Mouse (Mus musculus) forebrain, embryonic 12.5 days (tissue): ENCODE data around the gene Cd27. TPM values are rescaled to one million over a fixed set of nuclear protein-coding genes. Genes with fewer than 3 reads are reported as not detected.

ENCODE experiments used
- ATAC-seq: fragments of 200-750 bp; cut with Nextera tagmentation; 2 replicates; pipeline ENCODE4 v1.8.0; 2017; ENCODE audit warnings: moderate TSS enrichment; ENCODE audit not compliant: low FRiP score
- H3K27ac ChIP-seq: fragments of 300-500 bp; sonication (generic); 2 replicates; pipeline ENCODE4 v1.5.1; 2016; ENCODE audit warnings: mild to moderate bottlenecking
- H3K27me3 ChIP-seq: fragments of 300-500 bp; sonication (generic); 2 replicates; pipeline ENCODE4 v1.6.1; 2016; ENCODE audit warnings: mild to moderate bottlenecking
- H3K36me3 ChIP-seq: fragments of 300-500 bp; sonication (generic); replicated peaks from 2 replicates; pipeline ENCODE4 v1.6.1; 2016; ENCODE audit warnings: mild to moderate bottlenecking
- H3K4me1 ChIP-seq: fragments of 300-500 bp; sonication (generic); 2 replicates; pipeline ENCODE4 v1.6.1; 2016
- H3K4me2 ChIP-seq: fragments of 300-500 bp; sonication (generic); 2 replicates; pipeline ENCODE4 v1.6.1; 2016; ENCODE audit warnings: mild to moderate bottlenecking, moderate library complexity
- H3K4me3 ChIP-seq: fragments of 300-500 bp; sonication (generic); replicated peaks from 2 replicates; pipeline ENCODE4 v1.5.1; 2016; ENCODE audit warnings: mild to moderate bottlenecking
- H3K9ac ChIP-seq: fragments of 300-500 bp; sonication (generic); 2 replicates; pipeline ENCODE4 v1.6.1; 2016; ENCODE audit warnings: mild to moderate bottlenecking
- H3K9me3 ChIP-seq: fragments of 300-500 bp; sonication (generic); 2 replicates; pipeline ENCODE4 v1.6.1; 2016
- WGBS: fragments of 180-500 bp; shearing (Covaris S2); methylation state at CpG from one replicate; pipeline ENCODE4 v1.1.7; 2016; 5-methylcytosine and 5-hydroxymethylcytosine counted together
- polyA plus RNA-seq: library from polyadenylated mRNA; unstranded; fragments of >200 nt; fragmentation: Nextera tagmentation; extraction: Ambion mirVana; gene quantifications from 2 replicates; pipeline ENCODE4 v1.2.1, GENCODE M21; 2016

Cd27 gene
- polyA plus RNA-seq, 1 experiment from 2014 or later, result 1.8 TPM

DNA sequence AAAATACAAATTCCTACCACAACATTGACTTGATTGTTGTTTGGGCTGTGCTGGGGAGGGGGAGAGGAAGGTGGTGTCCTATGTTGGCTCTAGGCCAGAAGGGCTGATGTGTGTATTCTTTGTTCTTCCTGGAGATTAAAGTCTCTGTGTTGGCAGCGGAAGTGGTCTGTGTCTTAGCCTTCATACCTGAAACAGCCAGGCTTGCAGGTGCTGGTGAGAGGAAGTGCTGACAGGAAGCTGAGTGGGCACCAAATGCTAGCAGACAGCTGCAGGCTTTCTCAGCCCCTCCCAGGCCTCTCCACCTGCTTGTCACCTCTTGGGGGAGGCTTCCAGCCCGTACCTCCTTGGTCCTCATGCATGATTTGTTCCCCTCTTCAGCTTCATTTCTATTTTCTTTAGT lies 14.7 kb downstream of the Cd27 start:
- Histone ChIP-seq H3K4me1 (no peaks in the 10 kb centered on the region), H3K36me3 (peaks cover 5% of the 10 kb centered on the region; the same call in 1 of the 2 replicates), H3K4me2 (no peak overlapping the region), H3K9ac (no peak overlapping the region), H3K9me3 (no peaks in the 10 kb centered on the region), H3K4me3 (no peak overlapping the region), H3K27me3 (no peaks in the 10 kb centered on the region), H3K27ac (no peak overlapping the region)
- ATAC-seq, result no peak
- 65% methylated on average over 2 of the region's 2 CpGs for WGBS

DNA sequence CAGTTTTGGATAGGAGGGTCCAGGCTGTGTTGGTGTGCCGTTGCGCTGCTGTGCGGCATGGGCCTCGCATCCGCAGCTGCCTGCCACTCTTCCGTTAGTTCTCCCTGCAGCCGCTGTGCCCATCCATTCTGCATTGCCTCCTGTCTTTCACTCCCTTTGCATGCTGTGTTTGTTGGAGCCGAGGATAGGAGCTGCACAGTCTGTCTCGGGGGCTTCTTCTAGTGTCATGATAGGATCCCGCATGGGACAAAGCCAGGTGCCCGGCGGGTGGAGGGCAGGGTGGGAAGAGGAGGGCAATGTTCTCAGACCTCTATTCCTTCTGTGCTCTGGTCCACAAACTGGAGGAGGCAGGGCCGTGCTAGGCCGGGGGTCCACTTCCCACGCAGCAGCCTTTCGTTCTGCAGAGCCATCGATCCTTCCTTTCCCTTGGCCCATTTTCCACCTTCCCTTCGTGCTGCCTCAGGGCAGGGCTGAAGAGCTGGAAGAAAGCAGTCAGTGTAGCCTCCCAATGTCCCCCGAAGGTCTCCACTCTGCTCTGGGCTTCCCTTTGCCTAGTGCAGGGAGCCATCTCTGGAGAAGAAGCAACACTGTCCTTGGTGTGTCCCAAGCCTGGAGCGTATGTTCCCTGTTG lies 15.6 kb downstream of the Cd27 start:
- Histone ChIP-seq H3K4me2 (no peak overlapping the region), H3K9ac (no peak overlapping the region), H3K36me3 (peaks cover 5% of the 10 kb centered on the region; the same call in 1 of the 2 replicates), H3K27ac (no peak overlapping the region), H3K9me3 (no peaks in the 10 kb centered on the region), H3K27me3 (no peaks in the 10 kb centered on the region), H3K4me1 (peaks cover 5% of the 10 kb centered on the region), H3K4me3 (no peak overlapping the region)
- no peak for ATAC-seq
- 91% methylated on average over 20 of the region's 20 CpGs for WGBS

DNA sequence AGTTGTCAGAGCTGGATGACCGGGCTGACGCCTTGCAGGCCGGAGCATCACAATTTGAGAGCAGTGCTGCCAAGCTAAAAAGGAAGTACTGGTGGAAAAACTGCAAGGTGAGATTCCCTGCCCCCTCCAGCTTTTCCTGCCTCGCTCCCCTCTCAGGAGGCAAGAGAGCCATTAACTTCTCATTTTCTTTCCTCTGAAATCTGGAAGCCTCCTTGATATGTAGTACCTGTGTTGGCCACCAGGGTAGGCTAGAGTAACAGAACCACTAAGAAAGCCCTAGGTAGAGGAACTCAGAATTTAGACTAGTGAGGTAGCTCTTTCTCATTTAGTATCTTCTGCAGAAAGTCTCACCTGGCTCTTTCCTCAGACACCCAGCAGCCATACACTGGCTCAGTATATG lies 17.8 kb downstream of the Cd27 start:
- H3K27me3 ChIP-seq, result peaks cover 1% of the 10 kb centered on the region
- WGBS, result 84% methylated on average over 4 of the region's 4 CpGs
- H3K9me3 ChIP-seq, result no peaks in the 10 kb centered on the region
- no peak for ATAC-seq
- H3K4me2 ChIP-seq, result no peak overlapping the region
- H3K27ac ChIP-seq, result no peak overlapping the region
- peaks cover 5% of the 10 kb centered on the region; the same call in 1 of the 2 replicates for H3K36me3 ChIP-seq
- no peak overlapping the region for H3K4me3 ChIP-seq
- H3K4me1 ChIP-seq, result peaks cover 10% of the 10 kb centered on the region
- H3K9ac ChIP-seq, result no peak overlapping the region

DNA sequence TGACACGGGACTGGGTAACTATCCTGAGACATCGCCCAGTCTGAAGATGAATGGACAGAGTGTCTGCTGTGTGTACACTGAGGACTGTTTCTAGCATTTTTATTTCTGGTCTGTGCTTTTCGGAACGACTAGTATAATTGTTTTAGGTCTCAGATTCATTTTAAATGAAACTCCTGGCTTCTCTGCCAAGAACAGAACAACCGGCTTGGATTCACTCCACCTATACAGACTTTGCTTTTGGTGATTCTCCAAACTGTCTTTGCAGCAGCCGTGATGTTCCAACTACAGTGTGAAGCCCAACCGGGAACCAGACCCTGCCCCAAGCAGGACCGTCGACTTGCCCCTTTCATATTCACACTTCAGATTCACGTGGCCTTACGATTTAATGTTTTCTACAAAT lies 18.9 kb downstream of the Cd27 start:
- Histone ChIP-seq H3K27me3 (peaks cover 12% of the 10 kb centered on the region), H3K4me2 (no peak overlapping the region), H3K36me3 (peaks cover 5% of the 10 kb centered on the region; the same call in 1 of the 2 replicates), H3K9me3 (no peaks in the 10 kb centered on the region), H3K4me1 (peaks cover 10% of the 10 kb centered on the region), H3K27ac (no peak overlapping the region), H3K4me3 (no peak overlapping the region), H3K9ac (no peak overlapping the region)
- 91% methylated on average over 11 of the region's 11 CpGs for WGBS
- ATAC-seq, result no peak

DNA sequence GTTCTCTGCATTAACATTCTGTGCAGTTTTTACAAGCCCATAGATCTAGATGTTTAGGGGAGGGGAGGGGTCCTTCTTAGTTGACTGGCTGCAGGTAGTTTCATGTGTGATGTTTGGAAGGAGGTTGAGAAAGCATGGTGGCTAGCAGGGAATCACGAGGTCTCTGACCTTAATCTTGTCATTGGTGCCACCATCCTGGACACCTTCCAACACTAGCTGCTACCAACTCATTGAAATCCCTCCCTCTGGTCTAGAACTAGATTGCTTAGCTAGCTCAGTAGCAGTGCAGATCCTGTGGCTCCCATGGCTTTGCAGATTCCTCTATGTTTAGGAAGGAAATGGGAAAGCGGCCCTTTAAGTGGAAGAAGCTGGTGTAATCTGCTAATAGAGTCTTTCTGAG lies 19.9 kb downstream of the Cd27 start:
- Histone ChIP-seq H3K9ac (no peak overlapping the region), H3K27me3 (peaks cover 21% of the 10 kb centered on the region), H3K4me3 (no peak overlapping the region), H3K9me3 (no peaks in the 10 kb centered on the region), H3K36me3 (0 out of 2 replicates have a peak, but pooled peaks cover 5% of the 10 kb centered on the region), H3K27ac (no peak overlapping the region), H3K4me2 (no peak overlapping the region), H3K4me1 (peaks cover 10% of the 10 kb centered on the region)
- whole genome bisulfite sequencing, result 92% methylated on average over 2 of the region's 2 CpGs
- no peak for ATAC-seq

DNA sequence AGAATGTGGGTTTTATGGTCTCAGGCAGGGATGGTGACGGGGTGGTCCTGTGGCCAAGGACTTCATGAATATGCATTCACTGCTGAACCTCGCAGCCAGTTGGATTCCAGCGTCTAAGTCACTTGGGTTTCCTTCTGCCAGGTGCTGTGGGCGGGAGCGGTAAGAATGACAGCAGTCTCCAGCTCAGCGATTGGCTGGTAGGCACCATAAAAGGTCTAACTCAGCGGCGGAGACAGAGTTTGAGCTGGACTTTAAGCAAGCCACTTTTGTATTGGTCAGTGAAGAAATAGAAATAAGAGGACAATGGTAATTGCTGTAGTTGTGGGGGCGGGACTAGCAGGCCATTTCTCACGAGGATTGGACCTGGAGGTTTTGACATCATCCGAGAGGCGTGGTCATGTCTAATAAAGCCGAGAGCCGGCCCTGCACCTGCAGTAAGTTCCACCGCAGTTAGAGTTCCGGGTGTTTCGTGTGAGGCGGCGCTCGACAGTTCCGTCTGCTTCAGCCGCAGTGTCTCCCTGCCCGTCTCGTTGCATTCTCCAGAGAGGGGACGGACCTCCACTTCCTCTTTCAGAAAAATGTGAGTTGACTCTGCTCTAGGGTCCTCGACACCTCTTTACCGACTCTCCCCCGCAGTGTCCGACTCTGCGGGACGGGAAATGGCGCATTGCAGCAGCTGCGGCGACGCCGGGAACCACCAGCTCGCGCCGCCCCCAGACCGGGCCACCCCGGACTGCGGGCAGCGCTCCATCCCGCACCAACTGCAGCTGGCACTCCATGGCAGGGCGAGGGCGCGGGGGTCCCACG lies 21.5 kb downstream of the Cd27 start, which contains the start of gene Vamp1:
Gene Vamp1 (plus strand): TSS at position 404 of the 807 bp plus-strand sequence.
- Histone ChIP-seq H3K27ac (peak within 1 kb of the TSS; percentile 67), H3K4me1 (peaks cover 10% of the 10 kb centered on the region), H3K4me3 (peak within 1 kb of the TSS; percentile 73), H3K27me3 (peaks cover 29% of the 10 kb centered on the region), H3K4me2 (peak within 1 kb of the TSS; percentile 96), H3K9me3 (no peaks in the 10 kb centered on the region), H3K9ac (peak within 1 kb of the TSS; percentile 90), H3K36me3 (0 out of 2 replicates have a peak, but pooled peaks cover 5% of the 10 kb centered on the region)
- ATAC-seq, result peak; percentile 96
- 0% methylated on average over 48 of the region's 48 CpGs for whole genome bisulfite sequencing

DNA sequence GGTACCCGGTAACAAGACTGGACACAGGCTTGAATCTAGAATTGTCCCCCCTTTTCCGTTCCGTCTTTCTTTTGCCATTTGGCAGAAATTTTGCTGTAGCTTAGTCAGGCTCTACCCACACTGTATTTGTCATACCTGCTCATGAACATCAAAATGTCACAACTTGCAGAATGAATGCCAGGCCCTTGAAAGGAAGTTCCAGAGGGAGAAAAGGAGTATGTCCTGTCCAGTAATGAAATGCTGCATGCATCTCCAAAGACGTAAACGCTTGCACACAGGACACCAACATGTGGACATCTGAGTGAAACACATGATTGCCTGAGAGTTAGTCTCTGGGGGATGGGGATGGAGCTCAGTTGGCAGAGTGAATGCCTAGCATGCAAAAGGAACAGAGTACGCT lies 23.1 kb downstream of the Cd27 start:
- Histone ChIP-seq H3K9me3 (no peaks in the 10 kb centered on the region), H3K4me2 (no peak overlapping the region), H3K27ac (no peak overlapping the region), H3K4me3 (no peak overlapping the region), H3K9ac (no peak overlapping the region), H3K4me1 (peaks cover 10% of the 10 kb centered on the region), H3K36me3 (no peaks in the 10 kb centered on the region), H3K27me3 (peaks cover 29% of the 10 kb centered on the region)
- no peak for ATAC-seq
- WGBS, result 81% methylated on average over 6 of the region's 6 CpGs

DNA sequence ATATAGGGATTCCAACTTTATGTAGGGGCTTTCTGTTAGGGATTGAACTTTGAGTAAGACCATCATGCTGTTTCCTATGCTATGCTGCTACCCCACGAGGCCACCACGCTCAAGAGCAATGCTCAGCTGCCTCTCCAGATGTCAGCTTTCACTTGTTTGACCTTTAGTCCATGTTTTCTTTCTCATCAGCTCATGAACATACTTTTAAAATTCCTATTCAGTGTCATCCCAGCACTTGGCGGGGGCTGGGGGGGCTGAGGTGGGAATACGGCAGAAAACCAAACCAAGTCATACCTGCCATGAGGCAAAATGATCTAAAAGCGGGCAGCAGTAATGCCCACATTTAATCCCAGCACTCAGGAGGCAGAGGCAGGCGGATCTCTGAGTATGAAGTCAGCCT lies 23.7 kb downstream of the Cd27 start:
- Histone ChIP-seq H3K9me3 (no peaks in the 10 kb centered on the region), H3K9ac (no peak overlapping the region)

DNA sequence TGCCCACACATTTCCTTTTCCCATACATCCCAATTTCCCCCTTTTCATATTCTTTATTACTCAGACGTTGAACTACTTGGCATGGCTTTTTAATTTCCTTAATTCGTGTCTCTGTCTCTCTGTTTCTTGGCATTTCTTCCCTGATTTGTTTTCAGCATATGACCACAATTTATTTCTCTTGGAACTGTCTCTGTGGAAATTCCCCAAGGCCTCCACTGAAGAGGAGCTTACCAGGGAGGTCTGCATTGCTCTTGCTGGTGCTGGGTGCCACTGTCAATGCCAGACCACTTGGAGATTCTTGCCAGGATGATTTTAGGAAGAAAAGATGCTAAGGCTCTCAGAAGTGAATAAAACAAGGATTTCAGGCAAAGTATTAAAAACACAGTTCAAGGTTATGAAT lies 24.2 kb downstream of the Cd27 start:
- whole genome bisulfite sequencing, result 58% methylated on average over 2 of the region's 2 CpGs
- Histone ChIP-seq H3K4me2 (no peak overlapping the region), H3K4me3 (no peak overlapping the region)

More for the DNA sequence above, 23.7 kb downstream of the Cd27 start:
- Histone ChIP-seq H3K4me3 (no peak overlapping the region), H3K4me2 (no peak overlapping the region), H3K36me3 (no peaks in the 10 kb centered on the region), H3K27ac (no peak overlapping the region), H3K4me1 (peaks cover 10% of the 10 kb centered on the region), H3K27me3 (peaks cover 29% of the 10 kb centered on the region)
- WGBS, result 74% methylated on average over 6 of the region's 6 CpGs
- no peak for ATAC-seq

DNA sequence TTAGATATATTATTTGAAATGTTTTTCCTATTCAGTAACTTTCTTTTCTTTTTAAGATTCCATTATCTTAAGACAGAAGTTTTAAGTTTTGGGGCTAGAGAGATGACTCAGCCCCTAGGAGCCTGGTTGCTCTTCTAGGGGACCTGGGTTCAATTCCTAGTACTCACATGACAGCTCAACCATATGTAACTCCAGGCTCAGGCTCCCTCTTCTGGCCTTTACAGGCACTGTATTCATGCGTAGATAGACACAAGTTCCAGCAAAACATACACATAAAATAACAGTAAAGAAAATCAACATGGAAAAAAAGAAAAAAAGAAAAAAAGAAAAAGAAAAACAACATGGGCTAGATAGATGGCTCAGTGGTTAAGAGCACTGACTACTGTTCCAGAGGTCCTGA lies 26.4 kb downstream of the Cd27 start:
- no peak for ATAC-seq
- Histone ChIP-seq H3K9ac (no peak overlapping the region), H3K27ac (no peak overlapping the region), H3K4me1 (no peaks in the 10 kb centered on the region; the same call in 1 of the 2 replicates), H3K4me3 (no peak overlapping the region), H3K9me3 (no peaks in the 10 kb centered on the region), H3K36me3 (no peaks in the 10 kb centered on the region), H3K4me2 (no peak overlapping the region), H3K27me3 (peaks cover 29% of the 10 kb centered on the region)
- 89% methylated on average over 1 of the region's 1 CpGs for WGBS

More for the DNA sequence above, 24.2 kb downstream of the Cd27 start:
- Histone ChIP-seq H3K9me3 (no peaks in the 10 kb centered on the region), H3K9ac (no peak overlapping the region), H3K4me1 (peaks cover 10% of the 10 kb centered on the region), H3K36me3 (no peaks in the 10 kb centered on the region), H3K27ac (no peak overlapping the region), H3K27me3 (peaks cover 29% of the 10 kb centered on the region)
- ATAC-seq, result no peak

DNA sequence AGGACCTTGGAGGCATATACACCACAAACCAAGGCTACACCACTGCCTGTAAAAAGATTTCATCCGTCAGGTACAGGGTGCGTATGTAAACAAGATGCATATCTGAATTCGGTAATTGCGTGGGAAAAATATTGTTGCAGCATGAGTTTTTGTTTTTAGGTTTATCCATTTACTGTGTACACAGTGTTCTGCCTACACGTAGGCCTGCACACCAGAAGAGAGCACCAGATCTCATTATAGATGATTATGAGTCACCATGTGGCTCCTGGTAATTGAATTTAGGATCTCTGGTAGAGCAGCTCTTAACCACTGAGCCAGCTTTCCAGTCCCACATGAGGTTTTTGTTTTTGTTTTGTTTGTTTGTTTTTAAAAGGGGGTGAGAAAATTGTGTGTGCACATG lies 39.6 kb downstream of the Cd27 start:
- H3K4me3 ChIP-seq, result no peak overlapping the region
- no peak overlapping the region for H3K4me2 ChIP-seq
- no peak overlapping the region for H3K27ac ChIP-seq
- no peaks in the 10 kb centered on the region for H3K27me3 ChIP-seq
- no peaks in the 10 kb centered on the region for H3K9me3 ChIP-seq
- 89% methylated on average over 5 of the region's 5 CpGs for WGBS
- no peak overlapping the region for H3K9ac ChIP-seq
- peaks cover 25% of the 10 kb centered on the region for H3K36me3 ChIP-seq
- ATAC-seq, result no peak
- H3K4me1 ChIP-seq, result peaks cover 21% of the 10 kb centered on the region

DNA sequence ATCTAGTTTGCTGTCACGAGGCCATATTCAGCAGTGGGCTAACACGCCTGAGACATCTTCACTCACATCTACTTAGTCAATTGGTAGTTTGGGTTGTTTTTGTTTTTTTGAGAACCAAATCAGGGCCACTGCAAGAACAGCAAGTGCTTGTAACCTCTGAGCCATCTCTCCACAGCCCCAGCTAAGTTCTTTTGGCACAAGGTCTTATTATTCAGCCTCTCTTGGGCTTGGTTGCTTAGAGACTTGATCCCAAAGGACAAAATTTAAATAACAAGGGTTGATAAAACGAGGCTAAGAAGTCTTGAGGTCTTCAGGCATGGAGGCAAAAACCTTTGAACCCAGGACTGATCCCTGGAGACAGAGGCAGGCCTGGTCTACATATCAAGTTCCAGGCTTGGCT lies 40.5 kb downstream of the Cd27 start:
- 41% methylated on average over 3 of the region's 3 CpGs for WGBS
- no peak for ATAC-seq
- H3K9ac ChIP-seq, result no peak overlapping the region
- H3K4me3 ChIP-seq, result no peak overlapping the region
- peaks cover 21% of the 10 kb centered on the region for H3K4me1 ChIP-seq
- H3K27ac ChIP-seq, result no peak overlapping the region
- no peaks in the 10 kb centered on the region for H3K27me3 ChIP-seq
- no peaks in the 10 kb centered on the region for H3K9me3 ChIP-seq
- peaks cover 25% of the 10 kb centered on the region for H3K36me3 ChIP-seq
- no peak overlapping the region for H3K4me2 ChIP-seq
